Mouse (Mus musculus) ES-E14 (cell line): ENCODE results near the gene Ropn1l. TPM values are rescaled to one million over a fixed set of nuclear protein-coding genes. Genes with fewer than 3 reads are reported as not detected.

Experiments used
- DNase-seq: peaks from one replicate; pipeline ENCODE4 v3.0.0-alpha.2; 2013; ENCODE audit warnings: low read depth, low spot score
- H3K27ac ChIP-seq: 2 replicates; pipeline ENCODE4 v1.5.1; 2012; ENCODE audit warnings: low read depth, mild to moderate bottlenecking, low read length, moderate library complexity, mixed read lengths; ENCODE audit not compliant: poor library complexity, insufficient read depth, severe bottlenecking
- H3K36me3 ChIP-seq: 2 replicates; pipeline ENCODE4 v1.6.1; 2012; ENCODE audit warnings: mild to moderate bottlenecking, low read length, moderate library complexity, mixed read lengths; ENCODE audit not compliant: control insufficient read depth, poor library complexity, insufficient read depth, severe bottlenecking
- H3K4me1 ChIP-seq, 2 experiments: fragments of 150-350 bp in 1 of 2; sonication (generic) in 1 of 2; 2 replicates each; pipeline ENCODE4 v1.6.1; 2012; ENCODE audit warnings: low read length in 2 of 2, mild to moderate bottlenecking in 1 of 2, mixed read lengths in 1 of 2; ENCODE audit not compliant: control insufficient read depth in 2 of 2, insufficient read depth in 2 of 2, poor library complexity in 1 of 2
- H3K4me3 ChIP-seq, 2 experiments: fragments of 150-350 bp in 1 of 2; sonication (generic) in 1 of 2; 2 replicates each; pipeline ENCODE4 v1.5.1; 2012; ENCODE audit warnings: low read length in 2 of 2, low read depth in 1 of 2, mild to moderate bottlenecking in 1 of 2, mixed read lengths in 1 of 2; ENCODE audit not compliant: insufficient read depth in 1 of 2, poor library complexity in 1 of 2, severe bottlenecking in 1 of 2
- H3K9ac ChIP-seq: 2 replicates; pipeline ENCODE4 v1.6.1; 2012; ENCODE audit warnings: low read depth, mild to moderate bottlenecking, low read length, mixed read lengths; ENCODE audit not compliant: poor library complexity, insufficient read depth, severe bottlenecking
- H3K9me3 ChIP-seq: fragments of 150-350 bp; sonication (generic); 2 replicates; pipeline ENCODE4 v1.6.1; 2012; ENCODE audit warnings: low read depth, mild to moderate bottlenecking, low read length; ENCODE audit not compliant: control insufficient read depth, insufficient read depth
- CHD2 ChIP-seq: IDR thresholded peaks from 2 replicates; pipeline ENCODE4 v1.6.1; 2014; ENCODE audit warnings: mild to moderate bottlenecking, low read depth, low read length, inconsistent platforms
- HCFC1 ChIP-seq: IDR thresholded peaks from 2 replicates; pipeline ENCODE4 v1.6.1; 2012; ENCODE audit warnings: low read length, inconsistent platforms, borderline replicate concordance; ENCODE audit not compliant: insufficient read depth
- MAFK ChIP-seq: IDR thresholded peaks from 2 replicates; pipeline ENCODE4 v1.6.1; 2014; ENCODE audit warnings: mild to moderate bottlenecking, low read depth, low read length, inconsistent platforms; ENCODE audit not compliant: insufficient read depth
- ZC3H11A ChIP-seq: IDR thresholded peaks from 2 replicates; pipeline ENCODE4 v1.6.1; 2012; ENCODE audit warnings: low read depth, mild to moderate bottlenecking, inconsistent platforms, low read length, borderline replicate concordance
- ZNF384 ChIP-seq: IDR thresholded peaks from 2 replicates; pipeline ENCODE4 v1.6.1; 2012; ENCODE audit warnings: low read depth, low read length, inconsistent platforms
- in situ Hi-C, 2 experiments: fragments of 600-800 bp; cut with MboI; formaldehyde crosslinking; loops; one replicate each; pipeline ENCODE4 v1.15.1; 2025; ENCODE audit warnings: low sequenced_read_pairs in 2 of 2, inconsistent platforms in 1 of 2; ENCODE audit not compliant: unreplicated experiment in 2 of 2
- total RNA-seq: library from RNA; depleted of rRNA; stranded (reverse); fragments of 300-350 nt; gene quantifications from 2 replicates; pipeline ENCODE4 v1.2.3, GENCODE M21; 2012

The Ropn1l gene
- total RNA-seq, 1 experiment, result not detected

GRCm38 (mm10) chr15:31406881-31407280 lies 46.7 kb downstream of the Ropn1l start:
- DNase-seq, result no peak
- no peak overlapping the region for H3K9ac ChIP-seq
- in situ Hi-C loops, result no loop called here
- TF ChIP-seq CHD2 (no peak), ZNF384 (no peak), ZC3H11A (no peak), HCFC1 (no peak), MAFK (no peak)
- no peaks in the 10 kb centered on the region for H3K9me3 ChIP-seq
- no peaks in the 10 kb centered on the region for H3K36me3 ChIP-seq
- no peak overlapping the region for H3K27ac ChIP-seq
- no peak overlapping the region for H3K4me3 ChIP-seq
- H3K4me1 ChIP-seq, result 0 out of 4 replicates have a peak, but pooled peaks cover 0 to 2% of the 10 kb centered on the region in 2 experiments

- in situ Hi-C loops, result no loop called here
- no peak for DNase-seq
- Histone ChIP-seq H3K9ac (no peak overlapping the region), H3K4me3 (no peak overlapping the region), H3K9me3 (no peaks in the 10 kb centered on the region), H3K36me3 (no peaks in the 10 kb centered on the region), H3K27ac (no peak overlapping the region), H3K4me1 (peaks cover 0 to 4% of the 10 kb centered on the region in 2 experiments; a peak in 1 of 4 replicates)
- TF ChIP-seq MAFK, result no peak
- TF ChIP-seq ZC3H11A, result no peak
- TF ChIP-seq HCFC1, result no peak
- TF ChIP-seq CHD2, result no peak
- TF ChIP-seq ZNF384, result no peak
Observed at GRCm38 (mm10) chr15:31404346-31404745, 49.2 kb downstream of the Ropn1l start.

- no peaks in the 10 kb centered on the region for H3K9me3 ChIP-seq
- in situ Hi-C loops, result no loop called here
- no peak for TF ChIP-seq ZNF384
- no peak for TF ChIP-seq ZC3H11A
- TF ChIP-seq HCFC1, result no peak
- TF ChIP-seq MAFK, result no peak
- no peak for TF ChIP-seq CHD2
- no peak overlapping the region for H3K9ac ChIP-seq
- peaks cover 0 to 4% of the 10 kb centered on the region in 2 experiments; a peak in 1 of 4 replicates for H3K4me1 ChIP-seq
- no peak overlapping the region for H3K4me3 ChIP-seq
- no peak overlapping the region for H3K27ac ChIP-seq
- no peak for DNase-seq
- no peaks in the 10 kb centered on the region for H3K36me3 ChIP-seq
Observed at GRCm38 (mm10) chr15:31402200-31402892, 51.2 kb downstream of the Ropn1l start.

GRCm38 (mm10) chr15:31400974-31401373 lies 52.6 kb downstream of the Ropn1l start:
- H3K9me3 ChIP-seq, result no peaks in the 10 kb centered on the region
- in situ Hi-C loops, result no loop called here
- no peak for DNase-seq

DNA sequence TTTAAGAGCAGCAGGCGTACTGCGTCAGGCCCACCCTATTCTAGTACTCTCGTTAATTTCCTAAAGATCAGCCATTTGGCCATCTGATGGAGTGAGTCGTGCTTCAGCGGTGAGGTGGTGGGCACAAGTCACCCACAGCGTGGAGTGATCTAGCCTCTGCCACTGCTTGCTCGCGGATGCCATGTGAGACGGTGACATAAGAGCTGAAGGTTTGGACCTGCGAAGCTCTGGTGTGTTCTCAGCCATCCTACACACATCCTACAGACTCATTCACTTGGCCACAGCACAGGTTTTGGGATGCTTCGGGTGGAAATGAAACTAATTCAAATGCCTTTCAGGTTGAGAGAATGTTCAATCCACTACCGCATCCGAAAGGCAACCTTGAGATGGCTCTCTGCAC lies 54.8 kb downstream of the Ropn1l start:
- Histone ChIP-seq H3K4me3 (no peak overlapping the region), H3K27ac (no peak overlapping the region), H3K4me1 (peaks cover 0 to 4% of the 10 kb centered on the region in 2 experiments; a peak in 1 of 4 replicates), H3K9ac (no peak overlapping the region), H3K36me3 (no peaks in the 10 kb centered on the region), H3K9me3 (no peaks in the 10 kb centered on the region)
- DNase-seq, result no peak
- in situ Hi-C loops, result no loop called here
- TF ChIP-seq HCFC1 (no peak), ZNF384 (no peak), ZC3H11A (no peak), MAFK (no peak), CHD2 (no peak)

More at GRCm38 (mm10) chr15:31400974-31401373, 52.6 kb downstream of the Ropn1l start:
- H3K4me1 ChIP-seq, result peaks cover 0 to 4% of the 10 kb centered on the region in 2 experiments; a peak in 1 of 4 replicates
- H3K4me3 ChIP-seq, result no peak overlapping the region
- no peak for TF ChIP-seq ZC3H11A
- no peak for TF ChIP-seq MAFK
- TF ChIP-seq CHD2, result no peak
- no peak for TF ChIP-seq HCFC1
- TF ChIP-seq ZNF384, result no peak
- H3K9ac ChIP-seq, result no peak overlapping the region
- H3K36me3 ChIP-seq, result no peaks in the 10 kb centered on the region
- no peak overlapping the region for H3K27ac ChIP-seq
